Mouse (Mus musculus) kidney, adult 9 months (tissue): Measurements from ENCODE around the gene Zfp654.

Source experiments
- DNase-seq: peaks from one replicate; pipeline ENCODE4 v3.0.0; 2022

Zfp654 gene

DNA sequence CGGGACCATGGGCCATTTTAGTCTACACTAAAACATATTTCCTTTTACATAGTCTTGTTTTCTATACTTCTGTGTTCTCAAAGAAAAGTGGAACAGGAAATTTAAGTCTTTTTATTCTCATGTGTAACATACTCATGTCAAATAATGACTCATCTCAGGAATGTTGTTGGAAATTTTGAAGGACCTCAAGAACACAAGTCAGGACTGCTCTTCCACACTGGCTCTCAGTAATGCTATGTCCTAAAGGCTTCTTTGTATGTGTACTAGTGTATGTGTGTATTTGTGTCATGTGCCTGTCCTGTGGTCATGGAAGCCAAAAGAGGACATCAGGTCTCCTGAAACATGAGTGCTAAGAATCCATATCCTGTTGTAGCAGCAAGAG, 92.2 kb downstream of the Zfp654 start:
- no peak for DNase-seq

GRCm38 (mm10) chr16:64758561-64759244, 92.7 kb downstream of the Zfp654 start:
- DNase-seq = no peak

- DNase-seq = no peak
Observed at GRCm38 (mm10) chr16:64757666-64758400, 93.6 kb downstream of the Zfp654 start.

DNA sequence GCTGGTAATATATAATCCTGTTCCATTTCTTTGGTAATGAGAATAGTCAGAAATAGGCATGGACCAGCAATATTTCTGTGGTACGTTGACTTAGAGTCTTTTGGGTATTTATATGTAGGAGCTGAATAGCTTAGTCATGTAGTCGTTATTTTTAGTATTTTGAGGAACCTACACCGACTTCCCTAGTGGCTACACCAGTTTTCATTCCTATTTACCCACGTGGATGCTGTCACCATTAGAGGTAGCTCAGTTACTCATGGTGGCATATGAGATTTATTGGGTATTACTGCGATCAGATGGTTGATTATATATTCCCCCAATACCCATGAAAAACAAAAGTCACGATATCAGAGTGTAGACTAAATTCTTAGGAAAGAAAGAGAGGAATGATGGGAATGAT, 95.1 kb downstream of the Zfp654 start:
- no peak for DNase-seq

DNA sequence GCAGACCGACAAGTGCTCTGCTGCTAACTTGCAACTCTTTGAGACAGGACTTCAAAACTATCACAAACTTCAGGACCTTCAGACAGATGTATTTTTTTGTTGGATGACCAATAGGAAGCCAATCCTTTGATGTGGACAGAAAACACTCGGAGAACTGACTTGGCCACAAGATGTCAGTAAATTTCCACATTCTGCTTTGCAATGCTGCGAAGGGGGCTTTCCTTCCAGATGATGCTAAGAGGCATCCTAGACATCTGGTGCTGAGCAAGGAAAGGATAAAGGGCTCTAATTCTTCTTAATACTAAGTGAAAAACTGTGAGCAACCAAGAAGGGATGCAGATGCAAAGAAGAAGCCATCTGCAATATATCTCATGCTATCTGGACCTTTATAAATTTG, 96.7 kb downstream of the Zfp654 start:
- peak; percentile 27 for DNase-seq

DNA sequence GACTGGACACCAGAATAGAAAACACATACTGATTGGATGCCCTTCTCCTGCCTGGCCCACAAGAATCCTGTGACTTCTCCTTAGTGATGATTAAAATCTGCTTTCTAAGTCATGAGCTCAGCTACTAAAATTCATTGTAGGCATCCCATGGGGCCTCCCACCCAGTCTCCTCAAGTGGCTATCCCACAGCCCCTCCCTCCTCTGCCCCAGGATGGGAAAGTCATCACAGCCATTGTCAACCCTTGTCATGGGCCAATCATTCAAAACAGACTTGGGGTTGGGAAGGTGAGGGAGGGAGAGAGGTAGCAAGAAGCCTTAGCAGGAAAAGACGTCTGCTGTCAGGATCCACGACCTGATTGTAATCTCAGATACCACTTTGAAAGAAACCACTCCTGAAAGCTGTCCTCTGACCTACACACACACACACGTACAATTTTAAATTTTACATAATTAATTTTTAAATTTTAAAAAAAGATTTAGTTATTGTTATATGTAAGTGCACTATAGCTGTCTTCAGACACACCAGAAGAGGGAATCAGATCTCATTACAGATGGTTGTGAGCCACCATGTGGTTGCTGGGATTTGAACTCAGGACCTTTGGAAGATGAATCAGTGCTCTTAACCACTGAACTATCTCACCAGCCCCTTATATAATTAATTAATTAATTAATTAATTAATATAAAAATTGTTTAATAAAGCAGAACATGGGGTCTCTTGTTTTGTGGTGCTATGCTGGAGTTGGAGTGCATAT, 97.3 kb downstream of the Zfp654 start:
- DNase-seq = no peak

DNA sequence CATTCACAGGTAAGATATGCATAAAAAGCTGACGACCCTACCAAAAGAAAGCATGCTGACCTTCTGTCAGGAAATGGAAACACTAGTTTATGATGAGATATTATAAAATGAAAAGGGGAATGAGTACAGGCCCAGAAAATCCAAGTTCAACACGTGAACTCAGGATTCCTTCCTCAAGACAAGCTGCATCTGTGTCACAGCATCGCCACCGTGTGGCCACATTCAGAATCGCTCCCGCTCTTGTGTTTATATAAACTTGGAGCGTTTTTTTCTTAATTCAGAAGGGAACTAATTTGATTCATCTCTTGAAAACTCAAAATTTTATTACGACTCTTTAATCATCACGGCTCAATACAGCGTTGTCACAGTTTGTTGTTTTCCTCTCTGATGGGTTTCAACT, 103.2 kb downstream of the Zfp654 start:
- DNase-seq = peak; percentile 63

GRCm38 (mm10) chr16:64745089-64745488, 106.4 kb downstream of the Zfp654 start:
- no peak for DNase-seq

DNA sequence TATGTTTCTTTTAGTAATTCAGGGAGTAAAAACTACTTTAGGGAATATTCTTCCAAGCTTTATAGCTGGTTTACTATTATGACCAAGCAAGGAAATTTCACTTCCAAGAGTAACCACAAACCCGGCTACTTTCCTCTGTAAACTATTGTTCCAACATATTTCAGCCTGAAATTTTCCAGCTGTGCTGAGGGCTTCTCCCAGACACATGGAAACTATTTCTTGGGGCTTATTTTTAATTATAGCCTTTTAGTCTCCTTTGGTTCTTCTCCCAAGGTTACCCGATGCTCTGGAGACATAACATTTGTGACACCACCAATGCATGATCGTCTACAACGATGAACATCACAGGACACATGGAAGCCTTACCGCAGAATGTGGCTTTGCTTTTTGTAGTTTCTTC, 114.2 kb downstream of the Zfp654 start:
- no peak for DNase-seq
